Mouse (Mus musculus): ENCODE results near the gene Olfr985. TPM values are rescaled to one million over a fixed set of nuclear protein-coding genes. Genes with fewer than 3 reads are reported as not detected.

Gene Olfr985
- polyA plus RNA-seq, 1 experiment from 2014 or later: not detected

GRCm38 (mm10) chr9:40093495-40093894 lies 36.5 kb downstream of the Olfr985 start, which contains the start of gene Olfr983:
TSS of gene Olfr983 (minus strand) at chr9:40093595.
- H3K4me3 ChIP-seq: no peak within 1 kb of the TSS
- no peaks in the 10 kb centered on the region for H3K9me3 ChIP-seq
- H3K4me1 ChIP-seq: no peaks in the 10 kb centered on the region
- H3K36me3 ChIP-seq: no peaks in the 10 kb centered on the region
- no peak within 1 kb of the TSS for H3K4me2 ChIP-seq (replicated peaks)
- 78% methylated on average over 2 of the region's 2 CpGs for WGBS
- no peaks in the 10 kb centered on the region for H3K27me3 ChIP-seq
- no peak within 1 kb of the TSS for H3K27ac ChIP-seq
- no peak for ATAC-seq (ENCODE audit: low FRiP score, low read depth)
- no peak within 1 kb of the TSS for H3K9ac ChIP-seq

Other genes with a start within 250 kb of the Olfr985 start
- gene Olfr229, start 222.8 kb downstream of the Olfr985 start, polyA plus RNA-seq (2015; fragmentation: Nextera tagmentation; extraction: Ambion mirVana): not detected in 2 replicates
- not detected in 2 replicates for gene Olfr974, start 192.7 kb downstream of the Olfr985 start, polyA plus RNA-seq (2015; fragmentation: Nextera tagmentation; extraction: Ambion mirVana)
- gene Olfr975, start 178.1 kb downstream of the Olfr985 start, polyA plus RNA-seq (2015; fragmentation: Nextera tagmentation; extraction: Ambion mirVana): not detected in 2 replicates
- gene Olfr976, start 169.1 kb downstream of the Olfr985 start, polyA plus RNA-seq (2015; fragmentation: Nextera tagmentation; extraction: Ambion mirVana): not detected in 2 replicates
- not detected in 2 replicates for gene Olfr978, start 138.1 kb downstream of the Olfr985 start, polyA plus RNA-seq (2015; fragmentation: Nextera tagmentation; extraction: Ambion mirVana)
- gene Olfr979, start 126.7 kb downstream of the Olfr985 start, polyA plus RNA-seq (2015; fragmentation: Nextera tagmentation; extraction: Ambion mirVana): not detected in 2 replicates
- gene Olfr980, start 120.6 kb downstream of the Olfr985 start, polyA plus RNA-seq (2015; fragmentation: Nextera tagmentation; extraction: Ambion mirVana): not detected in 2 replicates
- gene Olfr981, start 108.7 kb downstream of the Olfr985 start, polyA plus RNA-seq (2015; fragmentation: Nextera tagmentation; extraction: Ambion mirVana): not detected in 2 replicates
- not detected in 2 replicates for gene Olfr982, start 56.4 kb downstream of the Olfr985 start, polyA plus RNA-seq (2015; fragmentation: Nextera tagmentation; extraction: Ambion mirVana)
- not detected in 2 replicates for gene Olfr983, start 36.6 kb downstream of the Olfr985 start, polyA plus RNA-seq (2015; fragmentation: Nextera tagmentation; extraction: Ambion mirVana)
- gene Olfr984, start 16.0 kb downstream of the Olfr985 start, polyA plus RNA-seq (2015; fragmentation: Nextera tagmentation; extraction: Ambion mirVana): not detected in 2 replicates
- not detected in 2 replicates for gene Tmem225, start 17.9 kb upstream of the Olfr985 start, polyA plus RNA-seq (2015; fragmentation: Nextera tagmentation; extraction: Ambion mirVana)
- gene Olfr986, start 50.7 kb upstream of the Olfr985 start, polyA plus RNA-seq (2015; fragmentation: Nextera tagmentation; extraction: Ambion mirVana): 0.05 TPM in 1 of 2 replicates, not detected in the other
- 6.8 and 7.7 TPM in 2 replicates for gene Zfp202, start 62.1 kb upstream of the Olfr985 start, polyA plus RNA-seq (2015; fragmentation: Nextera tagmentation; extraction: Ambion mirVana)
- 3.5 and 5.0 TPM in 2 replicates for gene Scn3b, start 139.0 kb upstream of the Olfr985 start, polyA plus RNA-seq (2015; fragmentation: Nextera tagmentation; extraction: Ambion mirVana)

All from limb, embryonic 13.5 days (tissue).